Mouse (Mus musculus) hindbrain, embryonic 11.5 days (tissue): ENCODE data around the gene Ambra1. TPM values are rescaled to one million over a fixed set of nuclear protein-coding genes. Genes with fewer than 3 reads are reported as not detected.

Source experiments
- ATAC-seq: fragments of 200-750 bp; cut with Nextera tagmentation; 2 replicates; pipeline ENCODE4 v1.8.0; 2017; ENCODE audit warnings: mild to moderate bottlenecking, moderate TSS enrichment, moderate library complexity; ENCODE audit not compliant: low FRiP score
- DNase-seq: peaks from one replicate; pipeline ENCODE4 v3.0.0-alpha.2; 2015; ENCODE audit warnings: low spot score
- H3K27ac ChIP-seq: fragments of 300-500 bp; sonication (generic); 2 replicates; pipeline ENCODE4 v1.5.1; 2014; ENCODE audit warnings: mild to moderate bottlenecking, low read depth, low read length
- H3K27me3 ChIP-seq: fragments of 300-500 bp; sonication (generic); 2 replicates; pipeline ENCODE4 v1.6.1; 2014; ENCODE audit warnings: mild to moderate bottlenecking, low read length, moderate library complexity, mixed read lengths; ENCODE audit not compliant: control insufficient read depth, insufficient read depth
- H3K36me3 ChIP-seq: fragments of 300-500 bp; sonication (generic); 2 replicates; pipeline ENCODE4 v1.6.1; 2014; ENCODE audit warnings: mild to moderate bottlenecking, low read length, moderate library complexity, mixed read lengths; ENCODE audit not compliant: control insufficient read depth, insufficient read depth
- H3K4me1 ChIP-seq: fragments of 300-500 bp; sonication (generic); replicated peaks from 2 replicates; pipeline ENCODE4 v1.6.1; 2014; ENCODE audit warnings: low read length, mixed read lengths; ENCODE audit not compliant: control insufficient read depth, insufficient read depth
- H3K4me2 ChIP-seq: fragments of 300-500 bp; sonication (generic); replicated peaks from 2 replicates; pipeline ENCODE4 v1.6.1; 2014; ENCODE audit warnings: mild to moderate bottlenecking, low read depth, low read length
- H3K4me3 ChIP-seq: fragments of 300-500 bp; sonication (generic); 2 replicates; pipeline ENCODE4 v1.5.1; 2014; ENCODE audit warnings: low read depth, low read length
- H3K9ac ChIP-seq: fragments of 300-500 bp; sonication (generic); 2 replicates; pipeline ENCODE4 v1.6.1; 2014; ENCODE audit warnings: low read depth, low read length
- H3K9me3 ChIP-seq: fragments of 300-500 bp; sonication (generic); 2 replicates; pipeline ENCODE4 v1.6.1; 2016; ENCODE audit warnings: low read length; ENCODE audit not compliant: control insufficient read depth
- WGBS: fragments of 180-500 bp; shearing (Covaris S2); extraction: QIAGEN DNeasy Blood & Tissue Kit; methylation state at CpG from one replicate; pipeline ENCODE4 v1.1.7; 2014; 5-methylcytosine and 5-hydroxymethylcytosine counted together
- polyA plus RNA-seq: library from polyadenylated mRNA; unstranded; fragments of >200 nt; fragmentation: Nextera tagmentation; extraction: Ambion mirVana; gene quantifications from 2 replicates; pipeline ENCODE4 v1.2.1, GENCODE M21; 2014

Ambra1 gene
- polyA plus RNA-seq, 1 experiment from 2014 or later, result 19.2 TPM

DNA sequence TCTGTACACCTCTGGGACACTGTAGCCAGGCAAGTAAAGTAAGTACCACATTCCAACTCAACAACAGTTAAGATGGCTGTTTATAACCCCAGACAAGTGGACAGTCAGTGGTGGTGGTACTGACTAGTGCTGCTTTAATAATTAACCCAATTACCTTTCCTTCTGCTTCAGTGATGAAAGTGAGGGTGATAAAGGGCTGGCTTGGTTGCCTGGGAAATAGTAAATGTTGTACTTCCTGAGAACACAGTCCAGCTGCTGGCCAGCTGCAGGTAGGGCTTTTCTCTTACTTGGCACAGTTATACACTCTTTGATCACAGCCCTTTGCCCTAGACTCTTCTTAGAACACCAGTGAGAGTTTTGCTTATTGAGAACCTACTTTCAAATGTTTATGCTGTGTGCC is 102.3 kb downstream of the Ambra1 start:
- H3K9me3 ChIP-seq, result no peaks in the 10 kb centered on the region
- H3K9ac ChIP-seq, result no peak overlapping the region
- no peaks in the 10 kb centered on the region for H3K36me3 ChIP-seq
- no peaks in the 10 kb centered on the region for H3K27me3 ChIP-seq
- no peaks in the 10 kb centered on the region for H3K4me1 ChIP-seq
- DNase-seq, result no peak
- no peak overlapping the region for H3K4me2 ChIP-seq
- no peak overlapping the region for H3K27ac ChIP-seq
- H3K4me3 ChIP-seq, result no peak overlapping the region
- no peak for ATAC-seq

DNA sequence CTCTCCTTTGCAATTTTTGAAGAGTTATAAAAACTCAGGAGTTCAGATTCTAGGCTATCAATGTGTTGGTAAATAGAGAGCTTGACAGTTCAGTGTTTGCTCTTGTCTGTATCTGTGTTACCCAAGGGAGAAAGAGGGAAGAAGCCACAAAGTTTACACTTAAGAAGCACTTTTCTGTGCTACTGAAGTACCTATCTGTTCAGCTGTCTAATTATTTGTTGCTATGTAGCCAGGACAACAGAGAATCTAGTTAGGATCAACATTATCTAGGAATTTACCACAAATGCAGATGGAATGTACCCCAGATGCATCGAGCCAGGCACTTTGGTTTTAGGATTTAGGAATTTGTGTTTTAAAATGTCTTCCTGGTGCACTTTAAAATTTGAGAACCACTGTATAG is 104.3 kb downstream of the Ambra1 start:
- H3K4me2 ChIP-seq, result no peak overlapping the region
- ATAC-seq (no peak), DNase-seq (no peak)
- WGBS, result 89% methylated on average over 1 of the region's 1 CpGs
- H3K9me3 ChIP-seq, result no peaks in the 10 kb centered on the region
- no peaks in the 10 kb centered on the region for H3K27me3 ChIP-seq
- no peak overlapping the region for H3K9ac ChIP-seq
- H3K4me3 ChIP-seq, result no peak overlapping the region
- no peak overlapping the region for H3K27ac ChIP-seq
- no peaks in the 10 kb centered on the region for H3K36me3 ChIP-seq
- H3K4me1 ChIP-seq, result no peaks in the 10 kb centered on the region

DNA sequence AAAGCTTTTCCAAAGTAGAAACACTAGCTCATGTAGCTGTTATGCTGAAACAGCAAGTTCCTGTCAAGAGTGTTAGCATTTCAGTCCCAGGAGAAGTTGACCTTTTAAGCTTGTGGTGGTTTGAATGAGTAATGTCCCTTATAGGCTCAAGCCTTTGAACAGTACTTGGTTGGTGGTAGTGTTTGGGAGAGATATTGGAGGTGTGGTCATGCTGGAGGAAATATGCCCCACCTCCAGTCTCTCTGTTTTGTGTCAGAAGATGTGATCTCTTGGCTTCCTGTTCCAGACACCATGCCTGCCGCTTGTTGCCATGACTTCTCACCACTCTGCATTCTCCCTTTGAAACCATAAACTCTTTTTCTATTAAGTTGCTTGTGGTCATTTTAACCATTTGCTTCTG is 105.1 kb downstream of the Ambra1 start:
- Histone ChIP-seq H3K27ac (no peak overlapping the region), H3K9ac (no peak overlapping the region), H3K4me1 (no peaks in the 10 kb centered on the region), H3K4me3 (no peak overlapping the region), H3K27me3 (no peaks in the 10 kb centered on the region), H3K9me3 (no peaks in the 10 kb centered on the region), H3K36me3 (no peaks in the 10 kb centered on the region), H3K4me2 (no peak overlapping the region)
- DNase-seq (no peak), ATAC-seq (no peak)
- WGBS, result 86% methylated on average over 1 of the region's 1 CpGs

- no peak overlapping the region for H3K9ac ChIP-seq
- H3K27me3 ChIP-seq, result no peaks in the 10 kb centered on the region
- 90% methylated on average over 3 of the region's 3 CpGs for WGBS
These were observed 105.7 kb downstream of the Ambra1 start for GRCm38 (mm10) chr2:91835631-91836030.

DNA sequence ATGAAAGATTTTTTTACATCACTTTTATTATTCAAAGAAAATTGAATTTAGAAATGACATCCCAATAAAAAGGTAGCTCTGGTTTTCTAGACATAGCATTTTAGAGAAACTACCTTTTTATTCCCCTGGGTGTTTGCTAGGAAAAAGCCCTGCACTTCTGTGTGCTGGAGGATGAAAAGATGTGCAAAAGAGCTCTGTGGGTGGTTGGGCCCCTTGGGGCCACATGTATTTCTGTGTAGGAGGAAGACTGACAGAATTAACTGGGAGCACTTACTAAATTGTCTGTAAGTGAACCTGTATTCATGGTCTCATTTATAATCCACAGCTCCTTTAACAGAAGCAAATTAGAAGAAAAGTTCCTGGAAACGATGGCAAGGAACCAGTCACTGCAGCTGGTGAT is 114.2 kb downstream of the Ambra1 start:
- no peak overlapping the region for H3K4me3 ChIP-seq
- no peak overlapping the region for H3K4me2 ChIP-seq
- DNase-seq, result no peak
- H3K4me1 ChIP-seq, result no peaks in the 10 kb centered on the region
- no peaks in the 10 kb centered on the region for H3K9me3 ChIP-seq
- no peak for ATAC-seq
- WGBS, result 78% methylated on average over 1 of the region's 1 CpGs
- no peak overlapping the region for H3K27ac ChIP-seq
- H3K27me3 ChIP-seq, result no peaks in the 10 kb centered on the region
- H3K36me3 ChIP-seq, result no peaks in the 10 kb centered on the region
- H3K9ac ChIP-seq, result no peak overlapping the region

More at GRCm38 (mm10) chr2:91835631-91836030, 105.7 kb downstream of the Ambra1 start:
- Histone ChIP-seq H3K4me2 (no peak overlapping the region), H3K9me3 (no peaks in the 10 kb centered on the region), H3K4me3 (no peak overlapping the region), H3K27ac (no peak overlapping the region), H3K4me1 (no peaks in the 10 kb centered on the region), H3K36me3 (no peaks in the 10 kb centered on the region)
- DNase-seq, result no peak
- no peak for ATAC-seq

GRCm38 (mm10) chr2:91852446-91853191 is 122.7 kb downstream of the Ambra1 start:
- no peak overlapping the region for H3K4me3 ChIP-seq
- no peak for DNase-seq
- WGBS, result 34% methylated on average over 2 of the region's 2 CpGs
- no peak overlapping the region for H3K9ac ChIP-seq
- ATAC-seq, result no peak
- no peak overlapping the region for H3K27ac ChIP-seq
- H3K27me3 ChIP-seq, result no peaks in the 10 kb centered on the region
- H3K4me1 ChIP-seq, result no peaks in the 10 kb centered on the region
- no peaks in the 10 kb centered on the region for H3K36me3 ChIP-seq
- H3K9me3 ChIP-seq, result no peaks in the 10 kb centered on the region
- no peak overlapping the region for H3K4me2 ChIP-seq

DNA sequence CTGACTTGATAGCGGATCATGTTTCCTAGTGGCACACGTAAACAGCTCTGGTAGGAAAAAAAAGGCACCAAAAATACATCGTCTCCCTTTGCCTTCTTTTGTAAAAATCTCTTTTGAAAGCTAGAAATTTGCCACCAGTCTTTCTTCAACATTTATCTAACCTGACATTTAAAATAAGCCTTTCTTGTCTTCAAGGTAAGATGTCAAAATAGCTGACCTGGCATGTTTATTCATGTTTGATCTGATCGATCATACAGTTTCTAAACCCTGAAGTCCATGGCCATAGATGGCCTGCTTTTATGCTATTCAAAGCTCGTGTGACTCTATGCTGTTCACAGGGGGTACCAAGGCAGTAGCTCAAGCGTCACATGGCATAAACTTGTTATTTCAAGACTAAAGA is 124.6 kb downstream of the Ambra1 start:
- Histone ChIP-seq H3K4me1 (no peaks in the 10 kb centered on the region), H3K4me3 (no peak overlapping the region), H3K9ac (no peak overlapping the region), H3K4me2 (no peak overlapping the region), H3K27ac (no peak overlapping the region), H3K27me3 (no peaks in the 10 kb centered on the region), H3K36me3 (no peaks in the 10 kb centered on the region), H3K9me3 (no peaks in the 10 kb centered on the region)
- WGBS, result 75% methylated on average over 6 of the region's 6 CpGs
- DNase-seq, result no peak
- ATAC-seq, result no peak

DNA sequence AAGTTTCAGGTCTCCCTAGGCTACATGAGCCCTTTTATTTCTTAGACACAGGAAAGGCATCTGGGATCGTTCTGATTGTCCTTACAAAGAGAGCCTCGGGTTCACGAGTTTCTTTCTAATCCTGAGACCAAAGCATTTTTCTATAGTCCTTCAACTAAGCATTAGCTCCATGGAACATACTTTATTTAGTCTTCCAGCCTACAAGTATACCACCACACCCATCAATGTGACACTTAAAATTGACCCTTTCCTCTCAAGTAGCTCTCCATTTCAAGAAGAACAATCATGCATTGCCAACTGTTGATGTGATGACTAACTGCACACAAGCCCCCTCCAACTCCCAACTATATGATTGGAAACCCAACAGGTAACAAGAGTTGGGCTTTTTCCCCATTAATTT is 127.0 kb downstream of the Ambra1 start:
- no peak overlapping the region for H3K27ac ChIP-seq
- no peak for ATAC-seq
- H3K36me3 ChIP-seq, result no peaks in the 10 kb centered on the region
- no peak overlapping the region for H3K4me2 ChIP-seq
- 79% methylated on average over 3 of the region's 3 CpGs for WGBS
- no peak overlapping the region for H3K9ac ChIP-seq
- no peak for DNase-seq
- H3K9me3 ChIP-seq, result no peaks in the 10 kb centered on the region
- no peaks in the 10 kb centered on the region for H3K4me1 ChIP-seq
- no peaks in the 10 kb centered on the region for H3K27me3 ChIP-seq
- H3K4me3 ChIP-seq, result no peak overlapping the region

DNA sequence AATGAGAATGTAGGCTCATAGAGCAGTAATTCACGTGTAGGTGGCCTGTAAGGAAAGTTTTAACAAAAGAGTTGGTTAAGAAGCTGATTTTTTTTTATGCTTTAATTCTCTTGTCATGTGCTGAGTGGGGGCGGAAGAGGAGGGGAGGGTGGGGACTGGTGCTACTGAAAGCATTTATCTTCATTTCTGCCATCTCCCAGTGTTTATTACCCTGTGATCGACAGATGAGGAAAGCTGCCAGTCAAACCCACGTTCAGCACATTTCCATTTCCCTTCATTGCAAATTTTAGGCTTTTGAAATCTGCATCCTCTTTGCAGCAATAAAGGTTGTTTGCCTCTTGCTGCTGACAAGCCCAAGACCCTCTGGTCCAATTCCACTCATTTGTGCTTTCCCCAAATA is 129.5 kb downstream of the Ambra1 start:
- Histone ChIP-seq H3K36me3 (no peaks in the 10 kb centered on the region), H3K4me1 (no peaks in the 10 kb centered on the region), H3K27ac (no peak overlapping the region), H3K9me3 (no peaks in the 10 kb centered on the region), H3K27me3 (no peaks in the 10 kb centered on the region), H3K9ac (no peak overlapping the region), H3K4me2 (no peak overlapping the region), H3K4me3 (no peak overlapping the region)
- DNase-seq, result no peak
- ATAC-seq, result no peak
- WGBS, result 64% methylated on average over 4 of the region's 4 CpGs
